Mouse (Mus musculus): ENCODE measurements at regions not wholly inside any gene's neighbourhood (a gene's known extent, or its start where the extent isn't known, plus 50 kb on each side); places are given as distances from the start of the nearest gene placed in this dataset.
"Not testable (repeated sequence)": the region's sequence is repeated elsewhere in the genome, so short reads cannot be mapped to it uniquely, and the experiment has no call there.

DNA sequence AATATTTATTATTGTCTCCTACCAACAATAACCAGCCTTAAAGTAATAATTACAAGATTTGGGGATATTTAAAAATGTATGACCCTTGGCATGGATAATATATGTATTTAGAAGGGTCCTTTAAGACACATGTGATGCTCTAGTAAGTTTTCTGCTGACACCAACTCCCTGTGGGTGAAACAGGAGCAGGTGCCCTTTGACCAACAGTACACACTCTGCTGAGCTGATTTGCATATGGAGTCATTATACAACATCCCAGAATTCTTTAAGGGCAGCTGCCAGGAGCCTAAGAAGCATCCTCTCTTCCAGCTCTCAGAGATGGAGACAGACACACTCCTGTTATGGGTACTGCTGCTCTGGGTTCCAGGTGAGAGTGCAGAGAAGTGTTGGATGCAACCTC, 274.1 kb downstream of the Rpia start:
- H3K9ac ChIP-seq (replicated peaks; ENCODE audit: low read depth, low read length), result no peak overlapping the region
- no peaks in the 10 kb centered on the region for H3K9me3 ChIP-seq (ENCODE audit: control insufficient read depth, low read length)
- no peaks in the 10 kb centered on the region for H3K4me1 ChIP-seq (replicated peaks; ENCODE audit: control insufficient read depth, insufficient read depth, low read length)
- no peaks in the 10 kb centered on the region for H3K36me3 ChIP-seq (ENCODE audit: control insufficient read depth, insufficient read depth)
- H3K27ac ChIP-seq (ENCODE audit: low read length), result no peak overlapping the region
- no peak overlapping the region for H3K4me3 ChIP-seq (replicated peaks; ENCODE audit: low read length)
- no peak overlapping the region for H3K4me2 ChIP-seq (ENCODE audit: low read length)
- no peaks in the 10 kb centered on the region for H3K27me3 ChIP-seq (replicated peaks; ENCODE audit: control insufficient read depth, insufficient read depth, low read length)
- no peak for ATAC-seq

DNA sequence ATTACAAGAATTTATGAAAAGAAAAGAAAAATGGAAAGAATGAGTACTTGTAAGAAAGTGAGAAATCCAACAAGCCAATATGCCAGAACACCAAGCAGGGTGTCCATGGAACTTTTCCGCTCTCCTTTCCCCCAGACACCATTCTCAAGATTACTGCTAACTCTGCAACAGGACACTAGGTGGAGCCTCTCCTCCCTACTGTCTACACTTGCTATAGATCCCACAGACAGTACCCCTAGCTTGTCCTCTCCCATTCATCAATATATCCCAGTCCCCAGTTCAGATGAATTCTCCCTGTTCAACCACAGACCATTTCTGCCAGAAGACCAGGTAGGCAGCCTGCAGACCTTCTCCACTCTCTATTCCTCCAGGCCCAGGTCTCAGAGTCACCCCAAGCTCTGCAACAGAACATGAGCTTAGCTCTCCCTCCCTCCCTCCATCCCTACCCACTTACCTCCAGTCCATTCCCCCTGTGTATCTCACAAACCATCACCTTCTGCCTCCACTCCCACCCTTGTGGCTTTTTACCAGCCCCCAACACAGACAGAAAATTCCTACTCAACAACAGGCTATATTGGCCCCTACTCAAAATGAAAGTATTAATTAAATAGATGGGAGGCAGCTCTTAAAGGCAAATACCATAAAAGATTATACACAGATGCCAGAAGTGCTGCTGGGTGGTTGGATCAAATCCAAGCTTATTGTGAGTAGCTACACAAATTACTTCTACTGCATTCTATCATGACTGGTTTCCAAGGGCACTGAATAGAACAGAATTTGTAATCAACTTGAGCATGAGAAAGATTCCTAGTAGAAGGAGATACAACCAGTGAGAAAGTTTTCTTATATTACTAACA, 323.2 kb downstream of the Rpia start:
- Histone ChIP-seq H3K9ac (replicated peaks; ENCODE audit: low read depth, low read length) (no peak overlapping the region), H3K4me2 (ENCODE audit: low read length) (no peak overlapping the region), H3K27me3 (replicated peaks; ENCODE audit: control insufficient read depth, insufficient read depth, low read length) (no peaks in the 10 kb centered on the region), H3K4me3 (replicated peaks; ENCODE audit: low read length) (no peak overlapping the region), H3K9me3 (ENCODE audit: control insufficient read depth, low read length) (no peaks in the 10 kb centered on the region), H3K27ac (ENCODE audit: low read length) (no peak overlapping the region), H3K36me3 (ENCODE audit: control insufficient read depth, insufficient read depth) (no peaks in the 10 kb centered on the region), H3K4me1 (replicated peaks; ENCODE audit: control insufficient read depth, insufficient read depth, low read length) (0 out of 2 replicates have a peak, but pooled peaks cover 4% of the 10 kb centered on the region)
- 80% methylated on average over 1 of the region's 1 CpGs for WGBS
- ATAC-seq, result peak; percentile 76

GRCm38 (mm10) chr6:70457279-70457678, 334.8 kb downstream of the Rpia start:
- Histone ChIP-seq H3K27ac (ENCODE audit: low read length) (no peak overlapping the region), H3K9ac (replicated peaks; ENCODE audit: low read depth, low read length) (no peak overlapping the region), H3K27me3 (replicated peaks; ENCODE audit: control insufficient read depth, insufficient read depth, low read length) (no peaks in the 10 kb centered on the region), H3K4me3 (replicated peaks; ENCODE audit: low read length) (no peak overlapping the region), H3K9me3 (ENCODE audit: control insufficient read depth, low read length) (no peaks in the 10 kb centered on the region), H3K4me1 (replicated peaks; ENCODE audit: control insufficient read depth, insufficient read depth, low read length) (no peaks in the 10 kb centered on the region), H3K4me2 (ENCODE audit: low read length) (no peak overlapping the region), H3K36me3 (ENCODE audit: control insufficient read depth, insufficient read depth) (no peaks in the 10 kb centered on the region)
- WGBS, result 95% methylated on average over 3 of the region's 3 CpGs
- ATAC-seq, result no peak

DNA sequence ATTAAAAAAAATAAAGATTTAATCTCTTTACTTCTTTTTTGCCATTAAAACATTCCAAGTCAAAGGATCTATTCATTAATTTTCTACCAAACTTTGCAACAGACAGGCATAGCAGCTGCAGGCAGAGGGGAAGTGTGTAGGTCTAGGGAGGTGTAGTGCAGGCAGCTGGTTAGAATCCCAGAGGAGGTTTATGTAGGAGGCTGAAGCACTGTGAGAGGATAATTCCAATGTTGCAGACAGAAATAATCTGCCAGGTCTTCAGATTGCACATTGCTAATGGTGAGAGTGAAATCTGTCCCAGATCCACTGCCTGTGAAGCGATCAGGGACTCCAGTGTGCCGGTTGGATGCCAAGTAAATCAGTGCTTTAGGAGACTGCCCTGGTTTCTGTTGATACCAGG, 357.3 kb downstream of the Rpia start:
- H3K27ac ChIP-seq (ENCODE audit: low read length); H3K9me3 ChIP-seq (ENCODE audit: control insufficient read depth, low read length); H3K27me3 ChIP-seq (replicated peaks; ENCODE audit: control insufficient read depth, insufficient read depth, low read length); ATAC-seq; H3K4me2 ChIP-seq (ENCODE audit: low read length); H3K4me3 ChIP-seq (replicated peaks; ENCODE audit: low read length); H3K4me1 ChIP-seq (replicated peaks; ENCODE audit: control insufficient read depth, insufficient read depth, low read length); H3K36me3 ChIP-seq (ENCODE audit: control insufficient read depth, insufficient read depth); H3K9ac ChIP-seq (replicated peaks; ENCODE audit: low read depth, low read length): not testable (repeated sequence)
- WGBS, result 86% methylated on average over 2 of the region's 2 CpGs

DNA sequence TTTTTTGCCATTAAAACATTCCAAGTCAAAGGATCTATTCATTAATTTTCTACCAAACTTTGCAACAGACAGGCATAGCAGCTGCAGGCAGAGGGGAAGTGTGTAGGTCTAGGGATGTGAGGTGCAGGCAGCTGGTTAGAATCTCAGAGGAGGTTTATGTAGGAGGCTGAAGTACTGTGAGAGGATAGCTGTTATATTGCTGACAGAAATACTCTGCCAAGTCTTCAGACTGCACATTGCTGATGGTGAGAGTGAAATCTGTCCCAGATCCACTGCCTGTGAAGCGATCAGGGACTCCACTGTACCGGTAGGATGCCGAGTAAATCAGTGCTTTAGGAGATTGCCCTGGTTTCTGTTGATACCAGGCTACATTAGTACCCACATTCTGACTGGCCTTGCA, 385.7 kb downstream of the Rpia start:
- not testable (repeated sequence) for H3K27ac ChIP-seq (ENCODE audit: low read length); ATAC-seq; H3K36me3 ChIP-seq (ENCODE audit: control insufficient read depth, insufficient read depth); H3K9me3 ChIP-seq (ENCODE audit: control insufficient read depth, low read length); H3K4me3 ChIP-seq (replicated peaks; ENCODE audit: low read length); H3K4me1 ChIP-seq (replicated peaks; ENCODE audit: control insufficient read depth, insufficient read depth, low read length); H3K9ac ChIP-seq (replicated peaks; ENCODE audit: low read depth, low read length); H3K27me3 ChIP-seq (replicated peaks; ENCODE audit: control insufficient read depth, insufficient read depth, low read length); H3K4me2 ChIP-seq (ENCODE audit: low read length)
- WGBS, result 88% methylated on average over 3 of the region's 3 CpGs

- H3K36me3 ChIP-seq (ENCODE audit: control insufficient read depth, insufficient read depth); H3K9ac ChIP-seq (replicated peaks; ENCODE audit: low read depth, low read length); H3K27ac ChIP-seq (ENCODE audit: low read length); ATAC-seq; H3K4me3 ChIP-seq (replicated peaks; ENCODE audit: low read length); H3K4me1 ChIP-seq (replicated peaks; ENCODE audit: control insufficient read depth, insufficient read depth, low read length); H3K9me3 ChIP-seq (ENCODE audit: control insufficient read depth, low read length); H3K4me2 ChIP-seq (ENCODE audit: low read length); H3K27me3 ChIP-seq (replicated peaks; ENCODE audit: control insufficient read depth, insufficient read depth, low read length): not testable (repeated sequence)
These were observed 402.2 kb downstream of the Rpia start for GRCm38 (mm10) chr6:70389850-70390249.

- not testable (repeated sequence) for H3K27me3 ChIP-seq (replicated peaks; ENCODE audit: control insufficient read depth, insufficient read depth, low read length); ATAC-seq; H3K36me3 ChIP-seq (ENCODE audit: control insufficient read depth, insufficient read depth); H3K4me2 ChIP-seq (ENCODE audit: low read length); H3K4me3 ChIP-seq (replicated peaks; ENCODE audit: low read length); H3K9ac ChIP-seq (replicated peaks; ENCODE audit: low read depth, low read length); H3K4me1 ChIP-seq (replicated peaks; ENCODE audit: control insufficient read depth, insufficient read depth, low read length); H3K27ac ChIP-seq (ENCODE audit: low read length); H3K9me3 ChIP-seq (ENCODE audit: control insufficient read depth, low read length)
- no CpG with 5 or more reads among the region's 1 CpGs for WGBS
These were observed 405.6 kb downstream of the Rpia start for GRCm38 (mm10) chr6:70386396-70386795.

DNA sequence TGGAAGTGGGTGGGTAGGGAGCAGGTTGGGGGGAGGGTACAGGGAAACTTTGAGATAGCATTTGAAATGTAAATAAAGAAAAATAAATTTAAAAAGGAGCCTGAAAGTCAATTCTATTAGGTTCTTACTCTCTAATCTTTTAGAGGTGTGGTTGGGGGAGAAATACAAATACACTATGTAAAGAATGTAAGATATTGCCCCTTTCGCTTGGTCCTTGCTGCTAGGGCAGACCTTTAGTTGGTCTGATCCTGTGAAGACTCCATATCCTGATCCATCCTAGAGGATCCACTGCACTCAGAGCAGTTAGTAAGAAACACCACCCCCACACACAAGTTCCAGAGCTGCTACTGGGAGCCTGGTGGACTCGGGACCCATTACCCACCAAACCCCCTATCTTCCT, 412.7 kb downstream of the Rpia start:
- not testable (repeated sequence) for H3K27me3 ChIP-seq (replicated peaks; ENCODE audit: control insufficient read depth, insufficient read depth, low read length); ATAC-seq; H3K36me3 ChIP-seq (ENCODE audit: control insufficient read depth, insufficient read depth); H3K4me3 ChIP-seq (replicated peaks; ENCODE audit: low read length); H3K27ac ChIP-seq (ENCODE audit: low read length); H3K9me3 ChIP-seq (ENCODE audit: control insufficient read depth, low read length); H3K4me1 ChIP-seq (replicated peaks; ENCODE audit: control insufficient read depth, insufficient read depth, low read length); H3K4me2 ChIP-seq (ENCODE audit: low read length); H3K9ac ChIP-seq (replicated peaks; ENCODE audit: low read depth, low read length)
- WGBS, result 89% methylated on average over 2 of the region's 2 CpGs

- H3K36me3 ChIP-seq (ENCODE audit: control insufficient read depth, insufficient read depth); H3K4me3 ChIP-seq (replicated peaks; ENCODE audit: low read length); H3K9ac ChIP-seq (replicated peaks; ENCODE audit: low read depth, low read length); ATAC-seq; H3K4me2 ChIP-seq (ENCODE audit: low read length); H3K27ac ChIP-seq (ENCODE audit: low read length); H3K9me3 ChIP-seq (ENCODE audit: control insufficient read depth, low read length); H3K27me3 ChIP-seq (replicated peaks; ENCODE audit: control insufficient read depth, insufficient read depth, low read length); H3K4me1 ChIP-seq (replicated peaks; ENCODE audit: control insufficient read depth, insufficient read depth, low read length): not testable (repeated sequence)
- 93% methylated on average over 5 of the region's 5 CpGs for WGBS
These were observed 420.2 kb downstream of the Rpia start for GRCm38 (mm10) chr6:70371821-70372220.

- Histone ChIP-seq H3K4me2 (ENCODE audit: low read length) (no peak overlapping the region), H3K9me3 (ENCODE audit: control insufficient read depth, low read length) (no peaks in the 10 kb centered on the region), H3K27ac (ENCODE audit: low read length) (no peak overlapping the region), H3K4me3 (replicated peaks; ENCODE audit: low read length) (no peak overlapping the region), H3K4me1 (replicated peaks; ENCODE audit: control insufficient read depth, insufficient read depth, low read length) (no peaks in the 10 kb centered on the region), H3K27me3 (replicated peaks; ENCODE audit: control insufficient read depth, insufficient read depth, low read length) (no peaks in the 10 kb centered on the region), H3K9ac (replicated peaks; ENCODE audit: low read depth, low read length) (no peak overlapping the region), H3K36me3 (ENCODE audit: control insufficient read depth, insufficient read depth) (no peaks in the 10 kb centered on the region)
- ATAC-seq, result no peak
- 79% methylated on average over 2 of the region's 2 CpGs for WGBS
These were observed 435.7 kb downstream of the Rpia start for GRCm38 (mm10) chr6:70356303-70356702.
